Mouse (Mus musculus) olfactory bulb, adult 2 months (tissue): ENCODE measurements around the gene Depdc1b.

Experiments used
- CTCF ChIP-seq: fragments of 200-500 bp; IDR thresholded peaks from 2 replicates; pipeline ENCODE4 v1.5.1; 2012; ENCODE audit warnings: low read depth, mild to moderate bottlenecking, low read length, moderate library complexity; ENCODE audit not compliant: insufficient read depth
- POLR2A ChIP-seq: fragments of 200-500 bp; IDR thresholded peaks from 2 replicates; pipeline ENCODE4 v1.6.1; 2012; ENCODE audit warnings: mild to moderate bottlenecking, low read depth, low read length, moderate library complexity; ENCODE audit not compliant: insufficient read depth

GRCm38 (mm10) chr13:108415464-108415863 lies 99.3 kb downstream of the Depdc1b start:
- TF ChIP-seq CTCF (no peak), POLR2A (no peak)
